Mouse (Mus musculus) ovary, postnatal 36 days (tissue): ENCODE data around the gene Gm10306.
A peak's percentile ranks its signal among the peaks of the same experiment; 100 is the strongest.

Source experiments
- DNase-seq: peaks from one replicate; pipeline ENCODE4 v3.0.0; 2022; ENCODE audit warnings: low spot score, mixed read lengths

Gene Gm10306

GRCm38 (mm10) chr4:94556265-94557054, at the start of gene Gm10306, which contains the start of gene Caap1:
Gene Gm10306 (plus strand): TSS chr4:94556546.
Gene Caap1 (minus strand): TSS chr4:94556796.
- DNase-seq: peak; percentile 92

- DNase-seq: no peak
Measured at GRCm38 (mm10) chr4:94515366-94515765, 41.0 kb upstream of the Gm10306 start.

GRCm38 (mm10) chr4:94517631-94518030, 38.7 kb upstream of the Gm10306 start:
- peak; percentile 23 for DNase-seq

GRCm38 (mm10) chr4:94523321-94523720, 33.0 kb upstream of the Gm10306 start:
- DNase-seq: no peak

- DNase-seq: no peak
Measured at GRCm38 (mm10) chr4:94529448-94529847, 26.9 kb upstream of the Gm10306 start.

GRCm38 (mm10) chr4:94533205-94533604, 23.1 kb upstream of the Gm10306 start:
- no peak for DNase-seq

- DNase-seq: no peak
Measured at GRCm38 (mm10) chr4:94543041-94543440, 13.3 kb upstream of the Gm10306 start.

- DNase-seq: no peak
Measured at GRCm38 (mm10) chr4:94544321-94544720, 12.0 kb upstream of the Gm10306 start.

- DNase-seq: no peak
Measured at GRCm38 (mm10) chr4:94554955-94555494, 1.3 kb upstream of the Gm10306 start.

GRCm38 (mm10) chr4:94557145-94557544, 799 bp downstream of the Gm10306 start:
- no peak for DNase-seq

GRCm38 (mm10) chr4:94559266-94559665, 2.9 kb downstream of the Gm10306 start:
- no peak for DNase-seq

- DNase-seq: no peak
Measured at GRCm38 (mm10) chr4:94560316-94560715, 4.0 kb downstream of the Gm10306 start.

- no peak for DNase-seq
Measured at GRCm38 (mm10) chr4:94561954-94562648, 5.8 kb downstream of the Gm10306 start.

GRCm38 (mm10) chr4:94564297-94564696, 8.0 kb downstream of the Gm10306 start:
- DNase-seq: no peak

GRCm38 (mm10) chr4:94572677-94573076, 16.3 kb downstream of the Gm10306 start:
- no peak for DNase-seq

- no peak for DNase-seq
Measured at GRCm38 (mm10) chr4:94591765-94592381, 35.5 kb downstream of the Gm10306 start.

GRCm38 (mm10) chr4:94592709-94593108, 36.4 kb downstream of the Gm10306 start:
- no peak for DNase-seq

GRCm38 (mm10) chr4:94601395-94601794, 45.0 kb downstream of the Gm10306 start:
- no peak for DNase-seq

GRCm38 (mm10) chr4:94602496-94603030, 46.2 kb downstream of the Gm10306 start:
- DNase-seq: no peak

- peak; percentile 90 for DNase-seq
Measured at GRCm38 (mm10) chr4:94603031-94603629, 46.8 kb downstream of the Gm10306 start, which contains the start of gene Plaa. Gene Plaa (minus strand): TSS chr4:94603244.

- no peak for DNase-seq
Measured at GRCm38 (mm10) chr4:94604452-94605019, 48.2 kb downstream of the Gm10306 start.
